ENCODE assay signal across 20 mouse cellular contexts in the genomic region with DNA sequence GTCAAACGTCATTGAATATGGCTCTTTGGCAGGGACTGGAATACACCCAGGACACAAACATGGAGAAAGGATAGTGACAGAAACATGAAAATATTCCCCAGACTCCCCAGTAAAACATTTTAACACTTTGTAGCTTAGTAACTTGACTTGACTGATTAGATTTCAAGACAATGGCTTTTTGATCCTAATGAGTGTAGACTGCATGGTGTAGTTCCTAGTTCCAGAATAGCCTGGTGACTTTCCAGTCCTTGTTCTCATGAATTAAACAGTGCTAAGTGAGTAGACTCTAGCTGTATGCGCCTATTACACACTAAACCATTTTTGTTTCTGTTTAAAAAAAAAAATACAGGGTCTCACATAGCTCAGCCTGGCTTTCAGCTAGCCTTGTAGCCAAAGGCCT. TPM values are rescaled to one million over a fixed set of nuclear protein-coding genes. Genes with fewer than 3 reads are reported as not detected.
DNase-seq lines count a peak whose midpoint lies in the region; ATAC-seq and TF ChIP-seq lines count a peak whose summit lies in the region.
"Had no signal": no experiment of that assay in that cellular context is flagged by ENCODE, and none has a peak within 500 bp of the region (broad histone marks: within the 10 kb centered on the region; RNA-seq: fewer than 3 reads in every experiment).

No protein-coding gene starts in this region.

- peaks cover 20% of the 10 kb centered on the region for H3K4me1 ChIP-seq in heart, embryonic 13.5 days
- H3K4me1 ChIP-seq in limb, embryonic 10.5 days, result peaks cover 32% of the 10 kb centered on the region
- H3K4me1 ChIP-seq in lung, postnatal 0 days (ENCODE audit: insufficient read depth, low read depth, low read length), result no peaks in the 10 kb centered on the region

- H3K27ac ChIP-seq in heart, embryonic 13.5 days (replicated peaks), result no peak overlapping the region
- no peak overlapping the region for H3K27ac ChIP-seq in limb, embryonic 10.5 days
- no peak overlapping the region for H3K27ac ChIP-seq in lung, postnatal 0 days (ENCODE audit: low read length)
- H3K27ac ChIP-seq: embryonic facial prominence, embryonic 10.5 days; embryonic facial prominence, embryonic 15.5 days; limb, embryonic 15.5 days; liver, embryonic 13.5 days; neural tube, embryonic 12.5 days had no signal

- no peak overlapping the region for H3ac ChIP-seq in myocyte (ENCODE audit: control insufficient read depth, insufficient read length)

- H3K36me3 ChIP-seq in heart, embryonic 13.5 days, result no peaks in the 10 kb centered on the region
- no peaks in the 10 kb centered on the region for H3K36me3 ChIP-seq in myocyte (ENCODE audit: control insufficient read depth, insufficient read depth)
- no peaks in the 10 kb centered on the region for H3K36me3 ChIP-seq in limb, embryonic 10.5 days
- H3K36me3 ChIP-seq in lung, postnatal 0 days (ENCODE audit: insufficient read depth, low read length), result no peaks in the 10 kb centered on the region
- H3K36me3 ChIP-seq: embryonic facial prominence, embryonic 10.5 days; embryonic facial prominence, embryonic 15.5 days; limb, embryonic 15.5 days; liver, embryonic 13.5 days; neural tube, embryonic 12.5 days had no signal

- no peaks in the 10 kb centered on the region for H3K9me3 ChIP-seq in heart, embryonic 13.5 days
- 0 out of 2 replicates have a peak, but pooled peaks cover 2% of the 10 kb centered on the region for H3K9me3 ChIP-seq in limb, embryonic 10.5 days (replicated peaks)
- H3K9me3 ChIP-seq in lung, postnatal 0 days (ENCODE audit: low read length), result no peaks in the 10 kb centered on the region
- H3K9me3 ChIP-seq: embryonic facial prominence, embryonic 15.5 days; limb, embryonic 15.5 days; liver, embryonic 13.5 days; neural tube, embryonic 12.5 days had no signal

- no peak for TF ChIP-seq POLR2A in brain, embryonic 14.5 days (IDR thresholded peaks at IDR 0.05; ENCODE audit: borderline replicate concordance, extremely low read depth, insufficient read depth, insufficient read length, poor library complexity, severe bottlenecking)
- no peak for TF ChIP-seq POLR2A in myocyte (IDR thresholded peaks at IDR 0.05; ENCODE audit: insufficient read length, low read depth)

- no peak for TF ChIP-seq EP300 in lung, postnatal 0 days (IDR thresholded peaks at IDR 0.05)

- TF ChIP-seq CTCF in brain, embryonic 14.5 days (IDR thresholded peaks at IDR 0.05; ENCODE audit: borderline replicate concordance, extremely low read depth, insufficient read depth, insufficient read length), result no peak
- no peak for TF ChIP-seq CTCF in lung, postnatal 0 days (IDR thresholded peaks at IDR 0.05)

- no peak overlapping the region for H3K9ac ChIP-seq in heart, embryonic 13.5 days
- no peak overlapping the region for H3K9ac ChIP-seq in lung, postnatal 0 days (replicated peaks; ENCODE audit: low read depth)
- H3K9ac ChIP-seq: embryonic facial prominence, embryonic 15.5 days; hindbrain, embryonic 13.5 days; limb, embryonic 15.5 days; liver, embryonic 13.5 days had no signal

- no peak overlapping the region for H3K4me3 ChIP-seq in heart, embryonic 13.5 days
- H3K4me3 ChIP-seq in myocyte, result no peak overlapping the region
- no peak overlapping the region for H3K4me3 ChIP-seq in limb, embryonic 10.5 days
- no peak overlapping the region for H3K4me3 ChIP-seq in lung, postnatal 0 days (ENCODE audit: low read depth, low read length)
- H3K4me3 ChIP-seq: hindbrain, embryonic 13.5 days; limb, embryonic 15.5 days; neural tube, embryonic 12.5 days had no signal

- peak overlapping the region; percentile 64; the same call in 1 of the 2 replicates for H3K4me2 ChIP-seq in heart, embryonic 13.5 days
- peak overlapping the region; percentile 72 for H3K4me2 ChIP-seq in myocyte (ENCODE audit: low read depth)
- H3K4me2 ChIP-seq in lung, postnatal 0 days (replicated peaks; ENCODE audit: low read depth, low read length), result no peak overlapping the region

- H3K27me3 ChIP-seq in heart, embryonic 13.5 days (replicated peaks), result peaks cover 40% of the 10 kb centered on the region
- H3K27me3 ChIP-seq in myocyte (ENCODE audit: control insufficient read depth, insufficient read depth, insufficient read length), result no peaks in the 10 kb centered on the region
- H3K27me3 ChIP-seq in limb, embryonic 10.5 days (ENCODE audit: low read depth, poor library complexity, severe bottlenecking), result peaks cover 24% of the 10 kb centered on the region
- 0 out of 2 replicates have a peak, but pooled peaks cover 10% of the 10 kb centered on the region for H3K27me3 ChIP-seq in lung, postnatal 0 days (replicated peaks; ENCODE audit: insufficient read depth, low read length)

- WGBS in heart, embryonic 13.5 days, result 57% methylated on average over 2 of the region's 2 CpGs
- WGBS in limb, embryonic 10.5 days, result 75% methylated on average over 2 of the region's 2 CpGs
- 65% methylated on average over 2 of the region's 2 CpGs for WGBS in lung, postnatal 0 days

- no peaks in the 10 kb centered on the region for H3K79me2 ChIP-seq in myocyte (ENCODE audit: control insufficient read depth, insufficient read depth)

- no peak for DNase-seq in heart, adult 18-20 months
- DNase-seq in Muller cell, postnatal 12 days (ENCODE audit: inconsistent ontology term), result peak; percentile 30
- peak; percentile 24 for DNase-seq in brain, embryonic 14.5 days (ENCODE audit: low read depth)
- no peak for DNase-seq in limb, embryonic 10.5 days (ENCODE audit: low spot score)
- DNase-seq in lung, postnatal 0 days (ENCODE audit: low spot score), result no peak
- DNase-seq: adrenal gland, adult 8-10 months; cerebellum, adult 8-10 months; cerebellum, postnatal 25 days; kidney, adult 8-10 months; kidney, postnatal 14 days; layer of hippocampus, postnatal 36 days; liver, embryonic 13.5 days; lung, postnatal 10 days had no signal

- no peak for ATAC-seq in heart, embryonic 13.5 days (ENCODE audit: extremely low read depth, insufficient number of reproducible peaks, low FRiP score, low TSS enrichment)
- ATAC-seq in lung, postnatal 0 days, result no peak

TF ChIP-seq in myocyte, 11 proteins besides CTCF, POLR2A, EP300 and RAD21:
- TF ChIP-seq MYOD1 (IDR thresholded peaks at IDR 0.05; ENCODE audit: control insufficient read depth in 1 of 3, insufficient read length in 2 of 3, low read depth in 2 of 3) (no peak), SRF (IDR thresholded peaks at IDR 0.05; ENCODE audit: control insufficient read depth, insufficient read length, low read depth) (no peak), TCF12 (IDR thresholded peaks at IDR 0.05; ENCODE audit: insufficient read depth, poor library complexity, severe bottlenecking) (no peak), POLR2AphosphoS2 (IDR thresholded peaks at IDR 0.05; ENCODE audit: insufficient read length, low read depth) (no peak), CEBPB (IDR thresholded peaks at IDR 0.05; ENCODE audit: insufficient read depth, poor library complexity, severe bottlenecking) (no peak), E2F4 (IDR thresholded peaks at IDR 0.05; ENCODE audit: insufficient read depth) (no peak), TCF3 (IDR thresholded peaks at IDR 0.05; ENCODE audit: insufficient read length, low read depth) (no peak), MAX (IDR thresholded peaks at IDR 0.05; ENCODE audit: low read depth) (no peak), USF1 (IDR thresholded peaks at IDR 0.05; ENCODE audit: low read depth) (no peak), MYOG (IDR thresholded peaks at IDR 0.05; ENCODE audit: control insufficient read depth in 1 of 3, insufficient read depth in 1 of 3, insufficient read length in 2 of 3, low read depth in 2 of 3) (no peak), REST (IDR thresholded peaks at IDR 0.05; ENCODE audit: insufficient read depth, insufficient read length) (no peak)

RNA-seq across cellular contexts. Expression of gene Mturn, which starts 24.7 kb away (rescaled TPM):
- polyA plus RNA-seq in heart, embryonic 13.5 days (2015; fragmentation: Nextera tagmentation; extraction: Ambion mirVana), result 5.0 TPM in 2 replicates
- 10 to 100 TPM; 17.0 to 18.4 TPM for total RNA-seq in heart, adult 18-20 months (2021)
- polyA plus RNA-seq in brain, embryonic 14.5 days (2012; rRNA removed), result 50.6 and 72.2 TPM in 2 replicates
- 1.4 TPM for polyA plus RNA-seq in myocyte (2012; fragmentation: generic; extraction: Trizol)
- 2.5 and 5.2 TPM in 2 replicates for polyA plus RNA-seq in limb, embryonic 10.5 days (2016; fragmentation: Nextera tagmentation; extraction: Ambion mirVana)
- polyA plus RNA-seq in lung, postnatal 0 days (2015; fragmentation: Nextera tagmentation; extraction: Ambion mirVana), result 6.1 and 8.8 TPM in 2 replicates

Comparison
In these comparisons a context has a peak if more than half of its experiments do, and no peak if none do; other contexts are left out.
1. DNase-seq: peak in Muller cell, postnatal 12 days (single experiment) and brain, embryonic 14.5 days (single experiment); none in heart, adult 18-20 months (0 of 2), limb, embryonic 10.5 days (single experiment) and lung, postnatal 0 days (single experiment).